Mouse (Mus musculus) stomach, embryonic 16.5 days (tissue): Measurements from ENCODE around the gene Crybb3. TPM values are rescaled to one million over a fixed set of nuclear protein-coding genes. Genes with fewer than 3 reads are reported as not detected.

Experiments used
- ATAC-seq: fragments of 200-750 bp; cut with Nextera tagmentation; 2 replicates; pipeline ENCODE4 v1.8.0; 2017; ENCODE audit warnings: moderate number of reproducible peaks, moderate TSS enrichment; ENCODE audit not compliant: insufficient read depth, low FRiP score
- H3K27ac ChIP-seq: fragments of 300-500 bp; sonication (generic); 2 replicates; pipeline ENCODE4 v1.5.1; 2014; ENCODE audit warnings: low read length
- H3K27me3 ChIP-seq: fragments of 300-500 bp; sonication (generic); 2 replicates; pipeline ENCODE4 v1.6.1; 2014; ENCODE audit warnings: low read length, control low read depth, mixed read lengths; ENCODE audit not compliant: control insufficient read depth, insufficient read depth
- H3K36me3 ChIP-seq: fragments of 300-500 bp; sonication (generic); 2 replicates; pipeline ENCODE4 v1.6.1; 2014; ENCODE audit warnings: low read length; ENCODE audit not compliant: control insufficient read depth, insufficient read depth
- H3K4me1 ChIP-seq: fragments of 300-500 bp; sonication (generic); 2 replicates; pipeline ENCODE4 v1.6.1; 2014; ENCODE audit warnings: low read length, control low read depth, mixed read lengths; ENCODE audit not compliant: control insufficient read depth, insufficient read depth
- H3K4me2 ChIP-seq: fragments of 300-500 bp; sonication (generic); 2 replicates; pipeline ENCODE4 v1.6.1; 2014; ENCODE audit warnings: low read depth, low read length, mixed read lengths
- H3K4me3 ChIP-seq: fragments of 300-500 bp; sonication (generic); replicated peaks from 2 replicates; pipeline ENCODE4 v1.5.1; 2014; ENCODE audit warnings: mild to moderate bottlenecking, low read length
- H3K9ac ChIP-seq: fragments of 300-500 bp; sonication (generic); 2 replicates; pipeline ENCODE4 v1.6.1; 2014; ENCODE audit warnings: low read length
- H3K9me3 ChIP-seq: fragments of 300-500 bp; sonication (generic); replicated peaks from 2 replicates; pipeline ENCODE4 v1.6.1; 2016; ENCODE audit warnings: low read length, control low read depth; ENCODE audit not compliant: control insufficient read depth
- WGBS: fragments of 180-500 bp; shearing (Covaris S2); extraction: QIAGEN DNeasy Blood & Tissue Kit; methylation state at CpG from one replicate; pipeline ENCODE4 v1.1.7; 2014; 5-methylcytosine and 5-hydroxymethylcytosine counted together
- polyA plus RNA-seq: library from polyadenylated mRNA; unstranded; fragments of >200 nt; fragmentation: Nextera tagmentation; extraction: Ambion mirVana; gene quantifications from 2 replicates; pipeline ENCODE4 v1.2.1, GENCODE M21; 2015

Gene Crybb3
- polyA plus RNA-seq, 1 experiment from 2014 or later, result 1.2 TPM

DNA sequence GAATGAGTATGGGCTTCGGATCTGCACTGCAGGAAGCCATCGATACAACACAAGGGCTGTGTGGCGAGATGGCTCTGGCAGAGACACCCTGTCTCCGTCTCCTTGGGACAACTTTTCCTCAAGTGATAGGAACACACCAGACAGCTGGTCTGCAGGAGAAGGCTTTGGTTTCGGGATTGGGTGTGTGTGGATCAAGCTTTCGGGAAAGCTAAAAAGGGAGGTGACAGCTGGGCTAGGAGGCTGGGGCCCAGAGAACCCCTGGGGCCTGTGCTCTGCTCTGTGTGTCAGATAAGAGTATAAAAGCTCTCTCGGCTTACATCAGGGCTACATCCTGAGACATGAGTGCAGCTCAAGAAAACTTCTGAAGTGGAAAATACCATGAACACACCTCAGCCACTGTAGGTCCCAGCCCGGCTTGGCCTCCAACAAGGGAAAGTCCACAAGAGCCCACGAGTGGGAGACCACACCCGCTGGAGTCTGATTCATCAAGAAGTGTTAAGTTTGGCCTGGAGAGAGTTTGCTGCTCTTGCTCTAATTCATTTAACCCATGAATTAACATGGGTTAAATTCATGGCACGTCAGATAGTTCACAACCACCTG is 26.9 kb upstream of the Crybb3 start:
- no peaks in the 10 kb centered on the region for H3K9me3 ChIP-seq

GRCm38 (mm10) chr5:113107709-113108108 is 26.3 kb upstream of the Crybb3 start:
- Histone ChIP-seq H3K36me3 (no peaks in the 10 kb centered on the region), H3K9ac (no peak overlapping the region), H3K4me1 (peaks cover 37% of the 10 kb centered on the region), H3K9me3 (no peaks in the 10 kb centered on the region), H3K4me3 (no peak overlapping the region), H3K27me3 (no peaks in the 10 kb centered on the region), H3K4me2 (no peak overlapping the region), H3K27ac (peak overlapping the region; percentile 31)
- ATAC-seq, result peak; percentile 54; the same call in 1 of the 2 replicates
- whole genome bisulfite sequencing, result 70% methylated on average over 3 of the region's 3 CpGs

More for the DNA sequence above, 26.9 kb upstream of the Crybb3 start:
- Histone ChIP-seq H3K36me3 (no peaks in the 10 kb centered on the region), H3K4me2 (no peak overlapping the region), H3K4me3 (no peak overlapping the region), H3K4me1 (peaks cover 42% of the 10 kb centered on the region), H3K27me3 (no peaks in the 10 kb centered on the region), H3K27ac (peak overlapping the region; percentile 31), H3K9ac (no peak overlapping the region)
- ATAC-seq, result no peak
- 68% methylated on average over 11 of the region's 11 CpGs for WGBS

DNA sequence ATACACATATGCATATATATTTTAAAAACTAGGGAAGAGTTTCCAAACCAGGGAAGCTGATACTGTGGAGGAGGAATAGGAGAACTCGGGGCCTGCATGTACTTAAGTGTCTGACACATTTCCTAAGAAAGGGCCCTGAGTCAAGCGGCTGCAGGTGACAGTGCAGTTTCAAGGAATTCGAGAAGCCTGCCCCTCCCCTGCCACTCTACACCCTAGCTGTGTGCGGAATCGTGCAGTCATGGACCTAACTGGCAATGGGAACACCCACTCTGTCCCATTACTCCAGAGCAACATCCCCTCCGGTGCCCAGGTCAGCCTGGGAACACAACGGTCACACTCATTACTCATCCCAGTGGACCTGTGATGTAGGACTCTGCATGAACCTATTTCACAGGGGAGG is 25.2 kb upstream of the Crybb3 start:
- Histone ChIP-seq H3K4me2 (no peak overlapping the region), H3K36me3 (no peaks in the 10 kb centered on the region), H3K9ac (no peak overlapping the region), H3K27ac (no peak overlapping the region), H3K27me3 (no peaks in the 10 kb centered on the region), H3K4me3 (no peak overlapping the region), H3K4me1 (peaks cover 30% of the 10 kb centered on the region), H3K9me3 (no peaks in the 10 kb centered on the region)
- 67% methylated on average over 7 of the region's 7 CpGs for WGBS
- no peak for ATAC-seq

DNA sequence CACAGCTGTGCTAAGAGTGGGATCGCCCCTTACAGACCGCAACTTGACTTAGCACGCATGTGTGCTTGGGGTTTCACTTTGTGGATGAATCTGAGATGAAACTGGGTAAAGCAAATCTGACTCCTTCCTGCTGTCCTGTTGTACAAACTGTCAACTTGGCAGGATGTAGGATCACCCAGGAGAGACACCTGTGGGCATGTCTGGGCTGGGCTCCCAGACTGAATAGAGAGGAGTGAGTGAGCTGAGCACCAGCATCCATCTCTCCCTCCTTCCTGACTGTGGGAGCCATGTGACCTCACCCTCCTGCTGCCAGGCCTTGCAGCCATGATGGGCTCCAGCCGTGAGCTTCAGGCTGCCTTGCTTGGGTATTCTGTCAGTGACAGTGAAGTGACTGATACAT is 24.1 kb upstream of the Crybb3 start:
- H3K36me3 ChIP-seq, result no peaks in the 10 kb centered on the region
- H3K4me2 ChIP-seq, result no peak overlapping the region
- ATAC-seq, result no peak
- WGBS, result 84% methylated on average over 4 of the region's 4 CpGs
- no peak overlapping the region for H3K4me3 ChIP-seq
- peaks cover 21% of the 10 kb centered on the region for H3K4me1 ChIP-seq
- H3K27ac ChIP-seq, result peak overlapping the region; percentile 52; the same call in 1 of the 2 replicates
- no peaks in the 10 kb centered on the region for H3K27me3 ChIP-seq
- no peak overlapping the region for H3K9ac ChIP-seq
- no peaks in the 10 kb centered on the region for H3K9me3 ChIP-seq

DNA sequence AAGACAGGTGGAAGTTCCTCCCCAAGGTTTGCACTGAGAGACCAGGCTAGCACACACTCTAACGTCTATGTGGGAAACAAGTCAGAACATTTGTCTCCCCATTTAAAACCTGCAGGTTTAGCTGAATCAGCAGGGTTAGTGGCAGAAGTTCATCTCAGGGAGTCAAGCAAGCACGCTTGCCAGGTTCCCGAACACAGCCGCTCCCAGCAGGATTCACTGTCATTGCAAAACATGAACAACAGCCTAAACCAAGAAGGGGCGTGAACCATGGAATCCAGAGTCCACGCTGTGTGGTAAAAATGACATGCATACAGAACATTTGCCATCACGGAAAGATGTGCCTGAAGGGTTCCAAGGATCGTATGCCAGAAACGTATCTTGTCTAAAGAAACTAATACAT is 23.7 kb upstream of the Crybb3 start:
- Histone ChIP-seq H3K4me2 (no peak overlapping the region), H3K27me3 (no peaks in the 10 kb centered on the region)

DNA sequence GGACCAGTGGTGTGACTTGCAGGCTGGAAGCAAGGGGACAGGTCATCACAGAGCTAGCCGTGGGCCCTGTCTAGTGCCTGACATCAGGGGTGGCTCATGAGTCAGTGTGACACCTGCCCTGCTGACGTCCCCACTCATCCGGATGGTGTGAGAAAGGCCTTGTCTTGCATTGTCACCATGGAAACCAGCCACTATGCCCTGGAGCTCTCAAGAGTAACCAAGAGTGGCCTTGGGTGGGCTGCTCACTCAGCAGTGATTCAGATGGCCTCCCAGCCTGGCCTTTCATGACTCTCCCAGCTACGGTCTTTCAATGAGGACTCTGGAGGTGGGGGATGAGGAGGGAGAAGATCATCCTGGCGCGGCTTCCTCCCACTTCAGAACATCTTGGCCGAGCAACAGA is 21.1 kb upstream of the Crybb3 start:
- H3K4me1 ChIP-seq, result peaks cover 7% of the 10 kb centered on the region; the same call in 1 of the 2 replicates
- no peaks in the 10 kb centered on the region for H3K36me3 ChIP-seq
- H3K9me3 ChIP-seq, result no peaks in the 10 kb centered on the region
- WGBS, result 73% methylated on average over 7 of the region's 7 CpGs
- no peak overlapping the region for H3K4me2 ChIP-seq
- ATAC-seq, result no peak
- no peak overlapping the region for H3K27ac ChIP-seq
- no peaks in the 10 kb centered on the region for H3K27me3 ChIP-seq
- H3K9ac ChIP-seq, result no peak overlapping the region
- no peak overlapping the region for H3K4me3 ChIP-seq

More for the DNA sequence above, 23.7 kb upstream of the Crybb3 start:
- Histone ChIP-seq H3K27ac (peak overlapping the region; percentile 52), H3K9ac (no peak overlapping the region), H3K4me3 (no peak overlapping the region), H3K36me3 (no peaks in the 10 kb centered on the region), H3K4me1 (peaks cover 21% of the 10 kb centered on the region), H3K9me3 (no peaks in the 10 kb centered on the region)
- no peak for ATAC-seq
- WGBS, result 77% methylated on average over 9 of the region's 9 CpGs

DNA sequence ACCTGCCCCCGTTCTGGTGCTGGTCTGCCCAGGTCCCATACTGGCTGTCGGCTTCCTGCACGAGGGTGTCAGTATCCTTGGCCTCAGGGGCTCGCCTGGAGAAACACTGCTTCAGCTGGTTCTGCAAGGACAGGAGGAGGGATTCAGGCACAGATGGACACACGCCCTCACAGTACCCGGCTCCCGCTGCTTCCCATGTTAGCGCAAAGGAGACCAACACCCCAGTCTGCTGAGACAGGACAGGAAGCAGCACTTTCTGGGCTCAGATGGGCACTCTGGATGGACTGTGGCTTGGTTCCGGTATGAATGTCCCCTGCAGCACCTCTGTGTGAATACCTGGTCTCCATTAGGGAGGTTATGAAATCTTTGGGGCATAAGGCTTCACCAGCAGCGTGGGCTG is 20.1 kb upstream of the Crybb3 start:
- Histone ChIP-seq H3K27me3 (no peaks in the 10 kb centered on the region), H3K9ac (no peak overlapping the region), H3K4me2 (no peak overlapping the region), H3K9me3 (no peaks in the 10 kb centered on the region), H3K27ac (no peak overlapping the region), H3K36me3 (no peaks in the 10 kb centered on the region), H3K4me1 (peaks cover 6% of the 10 kb centered on the region; the same call in 1 of the 2 replicates), H3K4me3 (no peak overlapping the region)
- ATAC-seq, result no peak
- 79% methylated on average over 10 of the region's 10 CpGs for WGBS

DNA sequence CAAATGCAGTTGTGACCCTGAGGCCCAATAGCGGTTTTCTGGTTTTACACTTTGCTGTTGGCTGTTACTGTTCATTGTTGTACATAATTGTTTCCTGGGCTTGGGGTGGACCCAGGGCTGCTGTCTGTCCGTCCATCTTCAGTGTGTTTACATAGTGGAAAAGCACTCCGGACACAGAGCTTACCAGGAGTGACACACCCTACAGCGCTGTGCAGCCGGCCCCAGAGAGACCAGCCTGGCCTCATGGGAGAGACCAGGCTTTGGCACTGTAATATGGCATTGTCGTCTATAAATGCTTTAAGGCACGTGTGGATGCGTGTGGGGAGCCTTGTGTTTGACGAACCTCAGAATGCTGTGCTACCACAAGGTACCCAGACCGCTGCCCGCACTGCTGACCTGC is 19.0 kb upstream of the Crybb3 start:
- Histone ChIP-seq H3K4me3 (no peak overlapping the region), H3K27me3 (no peaks in the 10 kb centered on the region), H3K27ac (no peak overlapping the region), H3K9me3 (no peaks in the 10 kb centered on the region), H3K9ac (no peak overlapping the region), H3K4me1 (peaks cover 6% of the 10 kb centered on the region; the same call in 1 of the 2 replicates), H3K4me2 (no peak overlapping the region), H3K36me3 (no peaks in the 10 kb centered on the region)
- no peak for ATAC-seq
- 65% methylated on average over 11 of the region's 11 CpGs for WGBS

DNA sequence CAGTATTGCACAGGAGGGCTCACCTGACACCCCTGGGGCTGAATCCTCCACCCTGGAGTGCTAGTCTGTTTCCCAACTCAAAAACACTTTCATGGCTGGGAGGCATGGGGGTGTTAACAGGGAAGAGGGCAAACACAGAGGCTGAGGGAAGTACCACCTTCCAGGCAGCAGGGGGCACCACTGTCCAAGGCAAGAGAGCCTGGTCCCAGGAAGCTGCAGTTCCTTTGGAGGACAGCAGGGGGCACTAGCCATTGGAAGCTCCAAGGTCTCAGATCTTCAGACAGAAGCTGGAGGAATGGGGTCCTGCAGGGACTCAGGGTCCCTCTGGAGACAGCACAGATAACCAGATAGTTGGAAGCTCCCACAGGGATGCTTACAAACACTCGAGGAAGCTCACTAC is 18.2 kb upstream of the Crybb3 start:
- Histone ChIP-seq H3K4me3 (no peak overlapping the region), H3K9ac (no peak overlapping the region), H3K4me1 (peaks cover 6% of the 10 kb centered on the region; the same call in 1 of the 2 replicates), H3K36me3 (no peaks in the 10 kb centered on the region), H3K4me2 (no peak overlapping the region), H3K27ac (no peak overlapping the region), H3K27me3 (no peaks in the 10 kb centered on the region), H3K9me3 (no peaks in the 10 kb centered on the region)
- WGBS, result 32% methylated on average over 1 of the region's 1 CpGs
- peak; percentile 30; the same call in 1 of the 2 replicates for ATAC-seq
